8 mouse cellular contexts compared by ENCODE assay signal in genomic region chr4:151275292-151275691, GRCm38 (mm10).
DNase-seq lines count a peak whose midpoint lies in the region; ATAC-seq and TF ChIP-seq lines count a peak whose summit lies in the region.

No protein-coding gene starts in this region.

- no peak overlapping the region for H3K4me3 ChIP-seq in heart, embryonic 12.5 days
- no peak overlapping the region for H3K4me3 ChIP-seq in liver, postnatal 0 days (ENCODE audit: low read depth, low read length)

- H3K9ac ChIP-seq in heart, embryonic 12.5 days = no peak overlapping the region
- no peak overlapping the region for H3K9ac ChIP-seq in liver, postnatal 0 days (replicated peaks)

- no peak for DNase-seq in heart, adult 8-10 months (ENCODE audit: low spot score)
- peak; percentile 60 for DNase-seq in adrenal gland, postnatal 10 days
- peak; percentile 54 to 57 for DNase-seq in frontal cortex, postnatal 25 days (ENCODE audit: low spot score in 2 of 2)
- peak; percentile 71 to 77 for DNase-seq in left cerebral cortex, postnatal 10 days (ENCODE audit: extremely low spot score in 1 of 2, low spot score in 2 of 2)
- DNase-seq in liver, postnatal 0 days = no peak
- no peak for DNase-seq in lung, postnatal 25 days (ENCODE audit: low spot score)

- ATAC-seq in heart, embryonic 12.5 days (ENCODE audit: insufficient number of reproducible peaks, low FRiP score) = 0 out of 2 replicates have a peak, but pooled peaks have one; percentile 23
- no peak for ATAC-seq in monocyte, adult 5-6 weeks (replicated peaks; ENCODE audit: insufficient number of reproducible peaks, low FRiP score, low TSS enrichment, poor library complexity, severe bottlenecking)
- ATAC-seq in liver, postnatal 0 days = no peak

- H3K27me3 ChIP-seq in heart, embryonic 12.5 days (replicated peaks) = no peaks in the 10 kb centered on the region
- no peaks in the 10 kb centered on the region for H3K27me3 ChIP-seq in liver, postnatal 0 days (ENCODE audit: insufficient read depth, low read length)

- H3K4me1 ChIP-seq in heart, embryonic 12.5 days (replicated peaks) = peaks cover 27% of the 10 kb centered on the region
- H3K4me1 ChIP-seq in liver, postnatal 0 days (ENCODE audit: insufficient read depth) = no peaks in the 10 kb centered on the region

- no peak overlapping the region for H3K4me2 ChIP-seq in heart, embryonic 12.5 days
- no peak overlapping the region for H3K4me2 ChIP-seq in liver, postnatal 0 days (ENCODE audit: low read depth, low read length)

- no peak for TF ChIP-seq CTCF in liver, postnatal 0 days (IDR thresholded peaks at IDR 0.05; ENCODE audit: low read depth)

- WGBS in heart, embryonic 12.5 days = 47% methylated on average over 13 of the region's 13 CpGs
- WGBS in liver, postnatal 0 days (ENCODE audit: insufficient replicate concordance) = 65% methylated on average over 13 of the region's 13 CpGs

- H3K27ac ChIP-seq in heart, embryonic 12.5 days (ENCODE audit: poor library complexity, severe bottlenecking) = no peak overlapping the region
- H3K27ac ChIP-seq in liver, postnatal 0 days (ENCODE audit: low read depth) = no peak overlapping the region

- no peaks in the 10 kb centered on the region for H3K9me3 ChIP-seq in heart, embryonic 12.5 days (replicated peaks)
- no peaks in the 10 kb centered on the region for H3K9me3 ChIP-seq in liver, postnatal 0 days (ENCODE audit: low read length)

- no peaks in the 10 kb centered on the region for H3K36me3 ChIP-seq in heart, embryonic 12.5 days
- H3K36me3 ChIP-seq in liver, postnatal 0 days (replicated peaks; ENCODE audit: insufficient read depth, low read length) = no peaks in the 10 kb centered on the region

- no peak for TF ChIP-seq EP300 in liver, postnatal 0 days (IDR thresholded peaks at IDR 0.05; ENCODE audit: low read depth)

- intact Hi-C loops in left cerebral cortex, postnatal 10 days (cut with DNase I) = no loop called here

Comparison
In these comparisons a context has a peak if more than half of its experiments do, and no peak if none do; other contexts are left out.
1. DNase-seq: peak in adrenal gland, postnatal 10 days (single experiment), frontal cortex, postnatal 25 days (2 of 2) and left cerebral cortex, postnatal 10 days (2 of 2); none in heart, adult 8-10 months (single experiment), liver, postnatal 0 days (single experiment) and lung, postnatal 25 days (single experiment).